Mouse (Mus musculus): Measurements from ENCODE around the gene Ube2h. TPM values are rescaled to one million over a fixed set of nuclear protein-coding genes. Genes with fewer than 3 reads are reported as not detected.

The Ube2h gene
- total RNA-seq, 2 experiments from 2014 or later: 90.2 to 95.1 TPM

DNA sequence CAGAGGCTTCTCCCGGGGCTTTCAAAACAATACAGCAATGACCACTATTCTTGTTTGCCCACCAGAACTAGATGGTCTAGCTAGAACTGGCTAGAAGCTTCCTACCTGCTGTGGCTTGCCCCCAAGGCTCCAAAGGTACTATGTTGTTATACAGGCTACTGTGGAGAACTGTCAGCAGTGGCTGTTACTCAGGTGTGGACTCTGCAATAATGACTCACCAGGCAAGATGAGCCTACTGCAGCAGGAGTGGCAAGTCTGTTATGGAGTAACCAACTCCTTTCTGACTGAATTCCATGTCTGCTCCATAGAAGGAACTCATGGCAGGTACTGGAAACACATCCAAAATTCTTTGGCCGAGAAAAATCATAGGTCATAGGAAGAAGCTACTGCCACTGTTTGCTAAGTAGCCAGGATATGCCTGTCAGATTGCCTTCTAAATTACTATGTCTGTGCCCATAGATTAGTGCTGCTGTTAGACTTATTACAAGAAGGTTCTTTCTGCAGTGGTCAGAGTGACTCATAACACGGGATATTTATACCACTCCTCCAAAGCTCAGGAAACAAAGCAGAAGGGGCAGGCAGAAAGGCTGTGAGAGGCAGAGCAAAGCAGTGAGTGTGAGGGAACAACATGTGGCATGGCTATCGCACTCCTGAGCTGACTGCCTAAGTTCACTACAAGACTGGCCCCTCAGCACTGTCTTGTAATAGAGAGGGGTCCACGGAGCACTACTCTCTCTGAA lies 51.9 kb downstream of the Ube2h start:
- intact Hi-C loops (cut with DNase I): no loop called here
- DNase-seq (ENCODE audit: low spot score in 2 of 2): no peak

DNA sequence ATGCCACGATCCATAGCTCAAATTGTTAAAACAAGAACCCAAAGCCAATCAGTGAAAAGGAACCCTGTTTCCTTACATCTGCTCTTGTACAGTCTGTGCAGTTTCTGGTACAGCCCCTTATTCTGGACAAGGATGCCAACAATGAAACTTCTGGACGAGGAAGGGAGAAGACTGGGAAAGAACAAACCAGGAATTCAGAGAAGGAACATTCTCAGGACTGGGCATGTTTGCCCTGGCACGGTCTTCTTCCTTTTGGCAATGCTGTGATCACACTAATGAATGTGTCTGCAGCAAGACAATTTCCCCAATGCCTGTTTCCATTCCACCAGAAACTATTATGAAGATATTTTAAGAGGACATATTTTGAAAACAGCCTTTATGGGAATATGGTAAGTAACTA lies 55.6 kb downstream of the Ube2h start:
- no peak for DNase-seq (ENCODE audit: low spot score in 2 of 2)
- intact Hi-C loops (cut with DNase I): no loop called here

DNA sequence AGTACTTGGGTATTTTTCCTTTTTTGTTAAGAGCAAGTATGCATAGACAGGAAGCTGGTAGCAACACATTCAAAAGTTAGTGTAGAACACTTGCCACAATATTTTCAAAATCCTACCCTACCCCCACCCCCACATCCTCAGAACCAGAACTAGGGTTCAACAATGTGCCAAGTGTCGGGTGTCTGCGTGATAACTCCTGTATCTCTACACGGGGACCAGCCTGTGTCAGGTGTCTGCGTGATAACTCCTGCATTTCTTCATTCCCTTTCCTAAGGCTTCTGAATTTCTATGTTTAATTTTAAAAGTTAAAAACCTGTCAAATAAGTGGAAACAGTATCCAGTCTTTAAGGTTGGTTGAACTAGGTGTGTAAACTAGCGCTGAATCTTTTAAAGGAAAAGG lies 58.4 kb downstream of the Ube2h start:
- intact Hi-C loops (cut with DNase I): no loop called here
- no peak for DNase-seq (ENCODE audit: low spot score in 2 of 2)

DNA sequence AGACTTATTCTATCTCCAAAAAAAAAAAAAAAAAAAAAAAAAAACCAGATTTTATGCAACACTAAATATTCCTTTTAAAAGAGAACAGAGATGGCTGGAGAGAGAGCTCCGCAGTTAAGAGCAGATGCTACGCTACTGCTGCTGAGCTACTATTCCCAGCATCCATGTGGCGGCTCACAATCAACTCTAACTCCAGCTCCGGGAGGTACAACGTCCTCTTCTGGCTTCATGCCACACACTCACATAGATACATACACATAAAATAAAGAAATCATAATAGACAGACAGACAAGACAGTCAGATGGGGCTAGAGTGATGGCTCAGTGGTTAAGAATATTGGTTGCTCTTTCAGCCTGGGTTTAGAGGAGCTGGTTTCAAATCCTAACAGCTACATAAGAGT lies 58.9 kb downstream of the Ube2h start:
- intact Hi-C loops (cut with DNase I): no loop called here
- DNase-seq (ENCODE audit: low spot score in 2 of 2): no peak

DNA sequence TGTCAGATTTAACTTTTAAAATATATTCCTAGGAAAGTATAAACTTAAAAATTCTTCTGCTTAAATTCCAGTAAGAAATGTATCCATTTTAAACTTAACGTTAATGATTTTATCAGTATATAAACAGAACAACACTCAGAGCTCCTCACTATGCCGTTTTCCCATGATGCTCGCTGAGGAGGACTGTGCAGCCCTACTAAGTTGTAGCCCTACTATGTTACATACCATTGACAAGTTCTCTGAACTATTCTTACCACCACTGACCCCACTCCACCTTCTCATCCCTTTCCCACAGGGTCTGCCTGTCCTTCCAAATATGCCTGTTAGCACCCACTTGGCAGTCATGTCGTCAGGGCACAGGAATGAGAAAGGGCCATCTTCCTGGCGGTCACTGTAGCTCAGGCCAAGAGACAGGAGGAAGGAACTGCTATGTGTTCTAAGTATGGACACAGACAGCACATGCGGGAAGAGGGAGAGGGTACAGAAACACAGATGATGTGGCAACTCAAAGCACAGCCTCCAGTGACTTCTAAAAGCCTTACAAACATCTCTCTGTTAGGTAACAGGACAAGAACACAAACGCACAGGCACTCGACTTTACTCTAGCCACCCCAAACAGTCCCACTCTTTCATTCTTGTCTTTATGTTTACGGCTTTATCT lies 60.9 kb downstream of the Ube2h start:
- DNase-seq (ENCODE audit: low spot score in 2 of 2): no peak
- intact Hi-C loops (cut with DNase I): no loop called here

DNA sequence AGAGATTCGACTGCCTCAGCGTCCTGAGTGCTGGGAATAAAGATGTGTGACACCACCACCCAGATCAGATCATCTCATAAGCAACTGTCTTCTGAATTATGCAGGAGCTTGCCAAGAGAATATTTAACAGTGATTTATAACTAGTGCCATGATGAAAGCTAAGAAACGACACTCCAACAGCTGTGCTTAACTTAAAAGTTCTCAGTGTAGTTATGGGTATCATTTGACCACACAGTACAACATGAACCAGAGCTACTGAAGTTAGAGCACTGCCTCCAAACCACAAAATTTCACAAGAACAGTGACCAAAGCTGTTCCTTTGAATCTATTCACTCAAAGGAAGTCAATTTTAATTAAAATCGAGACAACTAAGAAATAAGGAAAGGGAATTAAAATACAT lies 61.4 kb downstream of the Ube2h start:
- no peak for DNase-seq (ENCODE audit: low spot score in 2 of 2)
- intact Hi-C loops (cut with DNase I): no loop called here

DNA sequence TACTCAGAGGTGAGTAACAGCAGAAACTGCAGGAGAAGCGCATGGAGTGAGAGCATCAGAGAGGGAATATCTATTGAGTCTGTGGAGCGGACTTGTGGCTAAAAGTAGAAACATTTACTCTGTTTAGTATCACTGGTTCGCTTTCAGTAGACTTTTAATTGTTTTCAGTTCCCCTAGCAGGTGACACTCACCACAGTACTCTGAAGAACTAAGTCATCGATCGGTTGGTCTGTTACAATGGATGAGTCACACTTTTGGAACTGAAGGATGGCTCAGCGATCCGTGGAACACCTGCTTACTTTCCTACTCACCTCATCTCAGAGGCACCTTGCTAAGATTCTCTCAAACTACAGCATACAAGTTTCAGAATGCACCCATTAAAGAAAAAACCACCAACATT lies 64.2 kb downstream of the Ube2h start:
- no peak for DNase-seq (ENCODE audit: low spot score in 2 of 2)
- intact Hi-C loops (cut with DNase I): no loop called here

DNA sequence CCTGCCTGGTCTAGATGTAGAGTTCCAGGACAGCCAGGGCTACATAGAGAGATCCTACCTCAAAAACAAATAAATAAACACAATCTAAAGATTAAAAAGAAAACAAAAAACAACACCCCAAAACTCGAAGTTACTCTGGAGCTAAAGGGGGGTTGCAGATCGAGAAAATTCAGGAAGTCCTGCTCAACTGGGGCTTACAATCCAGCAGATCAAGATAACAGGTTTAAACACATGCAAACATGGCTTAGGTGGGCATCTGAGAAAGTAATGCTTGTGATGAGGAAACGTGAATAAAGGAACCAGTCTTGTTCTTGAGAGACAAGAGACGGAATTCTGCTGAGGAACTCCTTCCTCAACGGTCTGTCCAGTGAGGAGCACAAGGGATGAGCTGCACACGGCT lies 65.1 kb downstream of the Ube2h start:
- intact Hi-C loops (cut with DNase I): no loop called here
- DNase-seq (ENCODE audit: low spot score in 2 of 2): no peak

DNA sequence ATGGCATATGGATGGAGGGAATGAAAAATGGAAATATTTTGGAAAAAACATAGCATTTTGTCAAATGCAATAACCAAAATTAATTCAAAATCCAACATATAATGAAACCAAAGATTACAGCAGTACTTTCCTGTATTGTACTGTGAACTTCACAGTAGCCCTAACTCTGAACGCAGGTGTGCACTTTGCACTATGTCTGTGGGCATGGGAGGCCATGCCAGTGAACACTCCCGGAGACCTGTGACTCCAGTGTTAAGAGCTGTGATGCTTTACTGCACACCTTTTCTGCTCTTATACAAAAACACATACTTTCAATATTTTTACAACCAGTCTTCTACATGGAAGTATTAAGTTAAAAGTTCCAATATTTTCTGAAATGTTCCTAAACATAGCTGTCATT lies 66.3 kb downstream of the Ube2h start:
- intact Hi-C loops (cut with DNase I): no loop called here
- no peak for DNase-seq (ENCODE audit: low spot score in 2 of 2)

DNA sequence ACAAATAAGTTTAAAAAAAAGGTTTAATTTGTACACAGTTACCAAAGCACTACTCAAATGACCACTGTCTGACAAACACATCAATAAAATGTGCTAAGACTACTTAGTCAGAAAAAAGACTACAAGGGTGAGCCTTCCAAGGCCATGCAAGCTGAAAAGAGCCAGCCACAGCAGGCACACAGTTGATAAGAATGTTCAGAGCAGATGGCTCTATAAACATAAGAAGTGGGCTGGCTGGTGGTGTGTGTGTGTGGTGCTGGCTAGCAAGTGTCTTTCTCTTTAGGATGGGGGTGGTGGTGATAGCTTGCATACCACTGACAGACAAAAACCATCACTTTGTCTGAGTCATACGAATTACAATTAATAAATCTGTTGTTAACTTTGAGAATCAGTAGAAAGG lies 67.8 kb downstream of the Ube2h start:
- intact Hi-C loops (cut with DNase I): no loop called here
- no peak for DNase-seq (ENCODE audit: low spot score in 2 of 2)

DNA sequence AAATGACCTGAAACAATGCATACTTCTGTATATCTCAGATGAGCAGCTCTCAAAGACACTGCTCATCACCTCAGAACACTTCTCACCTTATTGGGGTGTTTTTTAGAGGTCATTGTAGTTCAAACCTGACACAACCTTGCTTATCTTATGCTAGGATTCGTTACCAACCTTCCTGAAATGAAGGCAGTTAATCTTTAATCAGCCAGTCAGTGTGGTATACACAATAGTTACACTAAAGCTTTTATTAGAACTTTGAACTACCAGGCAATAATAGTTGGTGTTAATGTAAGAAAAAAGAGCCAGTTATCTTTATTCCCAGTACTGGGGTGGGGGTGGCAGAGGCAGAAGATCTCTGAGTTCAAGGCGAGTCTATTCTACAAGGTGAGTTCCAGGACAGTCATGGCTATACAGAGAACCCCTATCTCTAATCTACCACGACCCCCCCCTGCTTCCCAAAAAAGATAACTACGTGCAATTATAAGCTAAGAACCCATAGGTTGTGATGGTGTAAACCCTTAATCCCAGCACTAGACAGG lies 72.5 kb downstream of the Ube2h start:
- intact Hi-C loops (cut with DNase I): no loop called here
- DNase-seq (ENCODE audit: low spot score in 2 of 2): no peak

DNA sequence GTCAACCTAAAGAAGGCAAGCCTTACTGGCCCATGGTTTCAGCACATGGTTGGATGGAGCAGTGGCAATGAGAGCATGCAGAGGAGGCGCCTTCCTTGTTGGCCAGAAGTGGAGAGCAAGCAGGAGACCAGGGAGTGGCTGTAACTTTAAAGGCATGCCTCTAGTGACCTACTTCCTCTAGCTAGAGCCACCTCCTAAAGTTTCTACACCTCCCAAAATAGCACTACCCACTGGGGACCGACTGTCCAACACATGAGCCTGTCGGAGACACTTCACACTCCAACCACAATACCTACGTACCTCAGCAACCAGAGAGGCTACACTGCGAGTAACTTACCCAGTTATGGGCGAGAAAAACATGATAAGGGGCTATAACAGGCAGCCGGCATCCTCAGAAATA lies 74.1 kb downstream of the Ube2h start:
- DNase-seq (ENCODE audit: low spot score in 2 of 2): peak in 1 of 2 experiments; percentile 21
- intact Hi-C loops (cut with DNase I): no loop called here

DNA sequence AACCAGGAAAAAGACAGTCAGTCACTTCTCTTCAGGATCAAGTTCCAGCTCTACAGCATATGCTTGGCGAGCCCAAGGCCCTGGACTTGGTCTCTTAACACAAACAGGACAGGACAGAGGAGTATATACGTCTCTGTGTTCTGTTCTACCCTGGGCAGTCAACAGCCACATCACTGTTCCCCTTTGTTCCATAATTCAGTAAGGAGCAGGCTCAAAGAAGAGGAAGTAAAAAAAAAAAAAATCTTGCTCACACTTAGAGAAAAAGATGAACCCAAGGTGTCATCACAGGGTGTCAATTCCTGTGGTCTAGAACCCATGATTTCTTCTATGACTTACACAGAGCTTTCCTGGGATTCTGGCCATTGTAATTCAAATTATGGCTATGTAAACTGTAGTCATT lies 75.4 kb downstream of the Ube2h start:
- intact Hi-C loops (cut with DNase I): no loop called here
- DNase-seq (ENCODE audit: low spot score in 2 of 2): no peak

DNA sequence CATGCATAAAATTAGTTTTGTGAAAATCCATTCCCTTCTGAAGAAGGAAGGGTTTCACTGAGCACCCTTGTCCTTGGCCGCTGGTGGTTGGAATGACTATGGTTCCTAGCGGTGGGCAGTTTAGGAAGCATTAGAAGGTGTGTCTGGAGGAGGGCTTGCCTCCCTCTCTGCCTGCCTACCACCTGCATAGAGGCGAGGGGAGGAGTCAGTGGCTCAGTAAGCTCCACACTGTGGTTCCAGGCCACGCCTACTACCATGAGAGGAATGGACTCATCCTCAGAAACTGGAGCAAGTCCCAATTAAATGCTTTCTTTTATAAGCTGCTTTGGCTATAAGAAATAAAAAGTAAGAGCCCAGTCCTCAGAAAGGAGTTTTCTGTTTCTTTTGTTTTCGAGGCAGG lies 76.0 kb downstream of the Ube2h start:
- no peak for DNase-seq (ENCODE audit: low spot score in 2 of 2)
- intact Hi-C loops (cut with DNase I): no loop called here

DNA sequence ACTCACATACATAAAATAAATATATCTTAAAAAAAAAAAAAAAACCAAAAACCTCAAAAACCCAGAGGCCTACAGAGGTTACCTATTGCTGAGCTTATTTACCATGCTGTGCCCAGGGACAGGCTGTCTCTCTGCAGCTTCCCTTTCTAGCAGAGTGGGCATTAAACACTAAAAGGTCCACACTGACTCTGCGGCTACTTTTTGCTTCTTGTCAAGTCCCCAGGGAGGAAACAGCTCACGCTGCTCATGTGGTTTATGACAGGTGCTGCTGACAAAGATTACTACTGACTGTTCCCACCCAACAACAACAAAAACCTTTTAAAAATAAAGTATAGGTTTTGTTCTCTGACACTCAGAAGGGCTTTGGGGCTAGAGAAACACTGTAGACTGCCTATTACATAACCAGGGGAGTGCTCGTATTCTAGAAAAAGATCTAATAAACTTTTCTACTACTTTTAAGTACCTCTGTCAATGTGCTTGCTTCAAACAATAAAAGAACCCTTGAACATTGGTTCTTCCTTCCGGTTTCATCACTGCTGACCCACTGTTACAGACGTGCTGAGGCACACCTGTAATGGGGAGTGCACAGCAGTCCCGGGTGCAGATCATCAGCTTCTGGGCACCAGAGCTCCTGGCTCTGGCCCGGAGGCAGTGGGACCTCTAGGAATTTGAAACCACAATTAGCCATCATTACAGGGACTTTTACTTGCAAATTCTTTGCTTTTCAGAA lies 77.2 kb downstream of the Ube2h start:
- intact Hi-C loops (cut with DNase I): no loop called here
- DNase-seq (ENCODE audit: low spot score in 2 of 2): no peak

DNA sequence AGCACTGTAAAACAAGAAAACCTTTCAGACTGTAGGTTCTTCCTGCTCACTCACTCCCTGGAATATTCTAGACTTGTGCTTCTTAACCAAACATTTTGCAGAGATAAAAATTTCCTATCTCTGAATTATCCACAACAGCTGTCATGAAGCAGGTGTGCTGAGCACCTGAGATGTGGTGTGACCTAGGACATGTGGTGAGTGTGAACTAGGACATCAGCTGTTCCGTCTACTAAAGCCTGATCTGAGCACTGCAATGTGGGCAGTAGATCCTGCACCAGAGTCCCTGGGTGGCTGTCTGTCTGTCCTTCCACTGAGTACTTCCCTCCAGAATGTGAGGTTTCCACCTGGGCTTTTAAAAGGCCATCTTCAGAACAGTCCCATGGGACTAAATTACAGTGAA lies 79.6 kb downstream of the Ube2h start:
- intact Hi-C loops (cut with DNase I): no loop called here

DNA sequence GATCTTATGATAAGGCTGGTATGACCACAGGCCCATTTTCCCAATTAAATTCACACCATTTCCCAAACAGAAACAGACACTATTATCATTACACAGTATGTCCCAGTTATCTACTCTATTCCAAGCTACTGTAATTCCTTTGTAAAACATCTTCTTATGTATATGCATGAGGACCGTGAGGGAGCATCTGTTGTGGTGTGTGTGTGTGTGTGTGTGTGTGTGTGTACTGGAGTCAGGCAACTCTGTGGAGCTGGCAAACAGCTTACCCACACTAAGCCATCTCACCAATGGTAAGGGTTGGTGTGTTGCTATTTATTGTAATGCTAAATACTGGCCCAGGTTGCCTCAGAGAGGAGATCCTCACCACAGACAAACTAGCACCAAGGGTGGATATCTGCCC lies 82.0 kb downstream of the Ube2h start:
- intact Hi-C loops (cut with DNase I): no loop called here

More for the DNA sequence above, 79.6 kb downstream of the Ube2h start:
- no peak for DNase-seq (ENCODE audit: low spot score in 2 of 2)

DNA sequence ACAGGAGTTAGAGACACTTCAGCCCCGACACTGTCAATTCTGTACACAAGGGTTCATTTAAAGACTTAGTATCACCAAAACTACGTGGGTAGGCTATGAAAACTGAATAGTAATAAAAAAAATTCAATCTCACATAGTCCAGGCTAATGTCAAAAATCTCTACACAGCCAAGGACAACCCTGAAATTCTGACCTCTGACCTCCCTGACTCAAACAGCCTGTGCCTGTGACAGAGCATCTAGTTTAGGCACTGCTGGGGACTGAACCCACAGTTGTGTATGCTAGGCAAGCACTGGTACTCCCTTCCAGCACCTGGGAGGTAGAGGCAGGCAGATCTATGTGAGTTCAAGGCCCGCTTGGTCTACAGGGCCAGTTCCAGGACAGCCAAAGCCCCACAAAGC lies 86.8 kb downstream of the Ube2h start:
- intact Hi-C loops (cut with DNase I): no loop called here
- no peak for DNase-seq (ENCODE audit: low spot score in 2 of 2)

More for the DNA sequence above, 82.0 kb downstream of the Ube2h start:
- no peak for DNase-seq (ENCODE audit: low spot score in 2 of 2)

DNA sequence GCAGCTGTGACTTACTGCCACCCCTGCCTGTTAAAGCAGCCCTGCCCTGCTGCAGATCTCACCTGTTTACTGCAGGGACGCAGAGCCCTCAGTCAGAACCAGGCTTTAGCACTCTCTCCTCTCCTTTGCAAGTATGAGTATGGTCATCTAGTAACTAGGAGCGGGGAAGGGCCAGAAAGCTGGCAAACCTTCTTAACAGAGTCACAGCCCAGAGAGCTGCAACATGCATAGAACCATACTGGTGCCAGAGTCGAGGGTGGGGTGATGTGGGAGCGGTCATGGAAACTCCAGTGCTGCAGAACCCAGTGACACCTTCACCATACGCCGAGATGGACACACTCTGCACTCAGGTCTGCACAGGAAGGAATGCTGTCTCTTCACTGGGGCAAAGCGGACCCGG lies 91.9 kb downstream of the Ube2h start:
- intact Hi-C loops (cut with DNase I): no loop called here
- no peak for DNase-seq (ENCODE audit: low spot score in 2 of 2)

DNA sequence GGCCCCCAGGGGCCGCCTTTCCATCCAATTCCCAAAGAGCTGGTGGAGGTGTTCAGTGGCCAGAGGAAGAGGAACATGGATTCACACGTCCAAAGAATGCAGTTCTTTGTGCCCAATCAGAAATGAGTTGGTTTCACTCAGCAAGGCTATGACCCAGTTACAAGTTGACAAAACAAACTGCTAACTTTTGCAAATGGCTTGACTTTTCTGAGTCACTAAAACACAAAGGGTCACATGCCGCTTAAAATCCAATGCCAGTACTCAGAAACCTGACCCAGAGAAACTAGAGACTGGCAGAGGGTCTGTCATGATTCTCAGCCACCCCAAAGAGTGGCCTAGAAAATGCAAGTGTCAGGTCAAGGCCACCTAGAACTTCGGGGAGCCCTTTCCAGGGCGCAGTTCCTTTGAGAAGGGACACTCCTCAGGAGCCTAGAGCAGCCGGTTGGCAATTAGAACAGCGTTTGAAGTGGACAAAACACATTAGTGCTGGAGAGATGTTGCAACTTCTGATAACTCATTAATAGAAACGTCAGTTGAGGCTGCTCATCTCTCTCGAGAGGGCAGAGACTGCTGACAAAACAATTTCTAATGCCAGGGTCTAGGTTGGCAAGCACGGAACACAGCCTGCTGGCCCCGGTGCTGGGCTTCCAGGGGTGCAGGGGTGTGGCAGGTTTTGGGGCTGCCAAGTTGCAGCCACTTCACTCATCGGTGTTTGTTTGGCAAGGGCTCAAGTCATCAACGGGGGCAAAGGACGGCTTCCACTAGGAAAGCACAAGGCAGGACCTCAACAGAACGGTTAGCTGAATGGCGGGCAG lies 92.5 kb downstream of the Ube2h start:
- intact Hi-C loops (cut with DNase I): no loop called here
- no peak for DNase-seq (ENCODE audit: low spot score in 2 of 2)
